Mouse (Mus musculus) embryo, embryonic 10 days (tissue): ENCODE measurements at regions not wholly inside any gene's neighbourhood (a gene's known extent, or its start where the extent isn't known, plus 50 kb on each side); places are given as distances from the start of the nearest gene placed in this dataset.

ENCODE experiments used
- DNase-seq: peaks from one replicate; pipeline ENCODE4 v3.0.0-alpha.2; 2015; ENCODE audit warnings: low spot score

DNA sequence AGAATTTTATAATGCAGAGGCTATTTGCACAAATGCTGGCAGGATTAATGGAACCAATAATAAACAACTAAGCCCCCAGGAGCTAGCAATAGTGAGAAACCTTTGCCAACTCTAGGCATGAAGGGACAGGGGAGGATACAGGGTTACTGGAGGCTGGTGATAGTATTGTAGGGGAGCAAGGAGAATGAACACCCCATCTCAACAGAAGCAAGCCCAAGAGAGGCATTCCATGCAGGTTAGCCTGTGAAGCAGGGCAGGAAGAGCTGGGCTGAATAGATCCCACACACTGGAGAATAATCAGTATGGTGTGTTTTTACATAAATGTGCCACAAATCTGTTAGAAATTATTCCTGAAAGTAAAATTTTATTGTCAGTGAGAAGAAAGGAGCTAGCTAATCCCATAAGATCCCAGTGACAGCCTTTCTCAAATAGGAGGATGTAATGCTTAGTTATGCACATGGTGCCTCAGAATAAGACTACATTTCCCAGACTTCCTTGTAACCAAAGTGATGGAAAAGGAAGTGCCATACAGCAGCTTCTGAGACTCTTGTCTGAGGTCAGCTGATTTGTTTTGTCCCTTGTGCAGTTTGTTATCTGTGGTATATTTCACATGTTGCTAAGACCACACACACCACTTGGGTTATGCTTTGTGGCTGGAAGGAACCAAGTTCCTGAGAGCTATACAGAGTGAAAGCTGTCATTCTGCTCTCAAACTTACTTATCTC, 111.1 kb downstream of the Ccdc71l start:
- DNase-seq = peak; percentile 13

DNA sequence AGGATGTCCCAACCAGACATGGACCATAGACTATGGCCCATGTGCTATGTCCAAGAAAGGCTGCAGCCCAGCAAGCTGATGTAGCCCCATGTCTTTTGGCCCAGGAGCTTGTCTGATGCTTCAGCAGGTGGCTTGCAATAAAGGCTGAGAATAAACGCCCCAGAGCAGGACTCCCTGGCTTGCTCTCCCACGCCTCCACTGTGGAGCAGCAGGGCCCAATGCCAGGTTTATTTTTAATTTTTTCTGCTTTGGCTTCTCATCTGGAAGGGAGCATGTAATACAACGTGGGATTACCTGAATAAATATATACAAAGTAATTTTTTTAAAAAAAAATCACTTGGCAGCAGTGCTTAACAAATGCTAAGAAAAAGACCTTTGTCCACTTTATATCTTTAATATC, 125.7 kb downstream of the Ccdc71l start:
- no peak for DNase-seq

DNA sequence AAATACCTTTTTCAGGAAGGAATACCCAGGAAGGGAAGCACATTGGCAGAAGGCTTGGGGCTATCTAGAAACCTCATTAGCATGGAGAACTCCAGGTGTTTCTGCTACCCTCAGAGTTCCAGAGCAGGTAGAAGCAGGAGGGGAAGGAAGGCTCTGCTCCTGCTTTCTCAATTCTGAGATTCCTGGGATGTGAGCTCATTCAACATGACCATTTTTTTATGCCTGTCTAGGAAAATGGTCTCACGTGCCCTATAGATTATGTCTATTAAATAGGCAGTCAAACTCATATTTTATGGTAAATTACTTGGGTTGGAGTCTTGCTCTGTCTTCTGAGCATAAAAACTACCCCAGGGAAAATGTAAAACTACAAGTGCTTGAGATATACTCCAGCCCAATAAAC, 130.2 kb downstream of the Ccdc71l start:
- DNase-seq = no peak

DNA sequence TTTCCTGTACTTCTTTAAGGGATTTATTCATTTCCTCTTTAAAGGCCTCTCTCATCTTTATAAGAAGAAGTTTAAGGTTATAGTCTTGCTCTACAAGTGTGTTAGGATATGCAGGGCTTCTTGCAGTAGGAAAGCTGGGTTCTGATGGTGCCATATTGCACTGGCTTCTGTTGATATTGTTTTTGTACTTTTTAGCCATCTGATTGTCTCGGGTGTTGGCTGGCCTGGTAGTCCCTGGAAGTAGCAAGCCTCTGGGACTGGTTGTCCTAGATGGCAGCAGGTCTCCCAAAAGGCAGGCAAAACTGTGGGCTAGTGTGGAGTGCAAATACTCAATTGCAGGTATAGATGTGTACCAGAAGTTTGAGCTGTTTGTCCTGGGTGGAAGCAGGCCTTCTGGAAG, 147.1 kb downstream of the Ccdc71l start:
- no peak for DNase-seq

DNA sequence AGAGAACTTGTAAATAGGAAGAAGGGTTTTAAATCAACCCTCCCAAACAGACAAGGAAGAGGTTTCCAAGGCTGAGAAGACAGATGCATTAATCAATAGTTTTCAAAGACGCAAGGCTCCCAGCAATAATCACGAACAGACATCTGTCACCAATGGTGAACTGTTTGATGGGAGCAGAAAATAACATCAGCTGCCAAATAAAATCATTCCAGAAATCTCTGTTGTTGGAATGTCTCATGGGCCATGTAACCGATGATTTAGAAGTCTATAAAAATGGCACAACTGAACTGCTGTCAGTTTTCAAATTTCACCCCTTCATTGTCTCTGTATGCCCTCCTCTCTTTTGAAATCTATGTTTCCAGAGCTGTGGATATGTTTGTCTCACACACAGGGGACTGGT, 152.7 kb downstream of the Ccdc71l start:
- DNase-seq = no peak

DNA sequence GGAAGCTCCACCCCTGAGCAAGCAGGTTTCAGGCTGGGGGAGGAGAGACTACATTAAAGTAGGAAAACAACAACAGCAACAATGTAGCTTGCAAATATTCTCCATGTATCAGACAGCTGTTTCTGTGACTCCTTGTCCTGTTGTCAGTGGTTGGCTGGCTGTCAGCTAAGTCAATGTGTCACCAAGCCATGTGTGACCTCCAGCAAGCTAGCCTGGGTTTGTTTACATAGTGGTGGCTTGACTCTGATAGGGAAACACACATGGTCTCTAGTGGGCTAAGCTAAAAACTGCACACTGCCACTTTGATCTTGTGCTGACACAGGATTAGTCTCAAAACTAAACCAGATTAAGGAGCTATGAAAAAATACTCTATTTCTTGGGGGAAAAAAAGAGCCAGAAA, 155.1 kb downstream of the Ccdc71l start:
- DNase-seq = peak; percentile 5

DNA sequence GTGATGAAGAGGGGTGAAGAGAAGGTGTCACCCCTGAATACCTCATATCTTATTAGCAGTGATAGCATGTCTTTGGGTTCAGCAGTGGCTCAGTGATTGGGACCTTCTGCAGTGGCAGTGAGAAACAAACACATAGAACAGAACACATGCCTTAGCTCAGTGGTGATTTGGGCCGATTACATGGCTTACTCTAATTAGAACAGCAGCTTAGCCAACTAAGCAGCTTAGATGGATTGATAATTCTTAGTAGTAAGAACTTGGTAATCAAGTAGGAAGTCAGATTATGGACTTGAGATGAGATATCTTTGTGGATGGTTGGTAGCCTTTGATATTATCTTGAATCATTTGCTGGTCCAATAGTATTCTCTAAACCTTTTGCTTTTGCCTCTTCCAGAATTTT, 167.0 kb downstream of the Ccdc71l start:
- no peak for DNase-seq

DNA sequence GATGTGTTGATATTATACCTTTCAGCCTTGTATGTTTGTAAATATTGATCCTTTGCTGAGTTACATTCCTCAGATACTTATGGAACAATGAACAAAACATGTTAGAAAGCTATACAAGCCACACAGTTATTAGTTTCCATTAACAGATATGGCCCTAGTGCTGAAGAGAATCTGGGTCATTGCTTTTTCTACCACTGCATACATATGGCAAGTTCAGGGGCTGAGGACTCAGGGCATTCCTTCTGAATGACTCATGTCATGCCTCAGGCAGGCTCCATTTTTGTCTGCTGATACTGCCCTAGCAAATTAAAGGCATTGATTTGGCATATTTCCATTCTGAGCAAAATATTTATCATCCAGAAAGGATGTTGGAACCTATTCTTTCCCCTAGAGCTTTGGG, 167.9 kb downstream of the Ccdc71l start:
- DNase-seq = no peak

DNA sequence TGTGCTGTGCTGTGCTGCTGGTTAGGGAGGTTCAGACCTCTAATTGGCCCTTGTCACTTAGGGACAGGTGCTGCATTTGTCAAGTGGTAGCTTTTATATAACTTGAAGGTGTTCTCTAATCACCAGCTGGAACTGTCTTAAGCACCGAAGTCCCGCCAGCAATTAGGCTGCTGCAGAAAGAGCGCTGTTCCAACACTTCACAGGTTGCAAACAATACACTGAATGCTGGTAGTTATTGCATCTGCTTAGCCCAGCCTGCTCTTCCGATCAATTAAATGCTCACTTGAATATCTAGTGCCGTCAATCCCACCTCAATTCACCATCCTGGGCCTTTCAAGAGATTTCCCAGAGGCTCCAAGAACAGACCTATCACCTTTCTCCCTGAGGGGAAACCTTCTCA, 175.3 kb downstream of the Ccdc71l start:
- no peak for DNase-seq

DNA sequence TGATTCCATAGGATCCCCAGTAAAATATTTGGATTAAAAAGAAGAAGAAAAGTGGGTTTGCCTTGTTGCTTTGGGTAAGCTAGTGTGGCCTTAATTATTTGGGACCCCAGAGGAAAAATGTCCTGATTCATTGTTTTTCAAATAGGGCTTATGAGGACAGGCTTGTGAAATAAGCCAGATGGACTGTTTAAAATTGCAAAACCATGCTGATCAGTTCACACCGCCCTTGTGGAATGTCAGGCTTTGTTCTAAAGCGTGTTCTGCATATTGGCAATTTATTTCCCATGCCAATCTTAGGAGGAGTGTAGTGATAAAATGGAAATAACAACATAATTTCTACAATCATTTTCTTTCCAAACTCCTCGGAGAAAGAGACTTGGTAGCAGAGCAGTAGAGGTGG, 189.3 kb downstream of the Ccdc71l start:
- DNase-seq = no peak

DNA sequence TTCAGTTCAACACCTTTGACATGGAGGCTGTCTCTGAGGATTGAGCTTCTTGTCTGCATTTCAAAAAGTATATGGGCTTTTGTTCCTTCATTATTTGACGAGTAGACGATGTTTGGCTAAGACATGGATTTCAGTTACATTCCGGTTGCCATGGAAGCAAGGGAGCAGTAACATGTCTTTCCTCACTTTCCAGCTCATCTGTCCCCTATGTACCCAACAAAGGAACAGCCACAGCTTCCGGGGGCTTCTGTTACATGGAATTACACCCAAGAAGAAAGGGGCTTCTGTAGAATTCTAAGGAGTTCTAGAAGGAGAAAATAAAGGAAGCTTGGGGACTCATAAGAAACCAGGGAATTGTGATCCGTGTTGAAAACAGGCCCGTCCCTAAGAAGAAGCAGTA, 202.8 kb downstream of the Ccdc71l start:
- no peak for DNase-seq

DNA sequence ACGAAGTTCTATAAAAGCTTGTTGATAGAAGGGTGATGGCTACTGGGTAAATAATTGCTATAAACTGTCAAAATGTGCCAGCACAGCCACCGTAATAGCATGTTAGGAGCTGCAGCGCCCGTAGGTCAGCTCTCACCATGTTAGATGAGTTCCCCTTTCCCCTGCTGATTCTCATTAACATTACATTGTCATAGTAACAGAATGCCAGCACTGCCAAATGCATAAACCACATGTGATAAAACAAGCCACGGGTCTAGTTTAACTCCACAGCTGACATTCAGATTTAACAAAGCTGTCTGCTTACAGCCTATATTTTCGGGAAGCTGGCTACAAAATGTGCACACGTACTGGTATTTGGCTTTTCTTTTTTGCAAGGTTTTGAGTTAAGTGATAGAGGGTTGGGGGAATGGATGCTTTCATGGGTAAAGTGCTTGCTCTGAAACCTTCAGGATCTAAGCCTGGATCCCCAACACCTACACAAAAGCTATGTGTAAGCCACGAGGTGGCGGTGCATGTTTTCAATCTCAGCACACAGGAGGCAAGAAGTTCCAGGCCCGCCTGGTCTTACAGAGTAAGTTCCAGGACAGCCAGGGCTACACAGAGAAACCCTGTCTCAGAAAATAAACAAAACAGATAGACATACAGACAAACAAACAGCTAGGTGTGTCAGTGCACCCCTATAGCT, 217.1 kb upstream of the Nampt start:
- no peak for DNase-seq

DNA sequence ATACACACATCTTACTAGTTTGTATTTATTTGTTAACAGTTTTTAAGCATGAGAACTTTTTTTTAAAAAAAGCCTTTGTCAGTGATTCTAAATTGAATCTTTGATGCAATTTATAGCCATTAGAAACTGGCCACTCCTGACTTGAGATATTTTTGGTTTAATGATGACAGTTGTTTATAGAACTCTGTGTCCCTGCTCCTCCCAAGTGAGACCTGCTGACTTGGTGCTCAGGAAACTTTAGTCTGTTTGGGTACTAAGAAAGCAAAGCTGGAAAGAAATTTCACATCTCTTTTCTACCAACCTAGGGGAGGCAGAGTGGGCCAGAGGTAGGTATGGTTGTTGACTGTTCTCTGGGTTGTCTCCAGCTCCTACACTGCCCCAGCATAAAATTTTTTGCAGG, 214.0 kb upstream of the Nampt start:
- no peak for DNase-seq

DNA sequence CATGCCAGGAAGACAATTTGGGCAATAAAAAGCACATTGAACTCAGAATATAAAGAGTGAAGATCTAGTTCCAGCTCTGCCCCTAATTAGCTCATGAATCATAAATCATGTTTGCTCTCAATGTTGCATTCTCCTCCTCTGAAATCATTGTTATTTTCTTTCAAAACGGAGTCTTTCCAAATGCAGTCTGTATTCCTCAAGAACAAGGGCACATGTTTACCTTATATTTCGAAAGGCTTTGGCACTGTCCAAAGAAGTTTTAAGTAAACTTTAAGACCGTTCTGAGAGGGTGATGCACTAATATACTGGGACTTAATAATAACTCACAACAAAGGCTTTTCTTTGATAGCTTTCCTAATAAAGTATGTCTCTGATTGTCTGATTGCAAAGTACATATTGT, 204.3 kb upstream of the Nampt start:
- no peak for DNase-seq

DNA sequence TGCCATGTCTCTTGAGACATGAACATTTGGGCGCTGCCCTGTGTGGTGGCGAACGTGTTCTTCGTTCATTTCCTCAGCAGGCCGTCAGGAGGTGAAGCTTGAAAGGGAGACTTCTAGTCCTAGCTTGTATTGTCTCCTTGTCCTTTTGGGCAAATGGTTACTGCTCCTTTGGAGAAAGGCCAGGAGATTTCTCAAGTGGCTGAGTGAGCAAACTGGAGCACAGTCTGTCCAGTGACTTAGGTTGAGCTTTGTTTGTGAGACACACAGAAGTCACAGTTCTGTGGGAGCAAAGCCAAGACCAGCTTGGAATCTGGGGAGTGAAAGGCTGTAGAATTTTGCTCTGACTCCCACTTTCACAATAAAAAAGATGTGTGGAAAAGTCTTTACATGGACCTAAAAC, 203.3 kb upstream of the Nampt start:
- DNase-seq = no peak

DNA sequence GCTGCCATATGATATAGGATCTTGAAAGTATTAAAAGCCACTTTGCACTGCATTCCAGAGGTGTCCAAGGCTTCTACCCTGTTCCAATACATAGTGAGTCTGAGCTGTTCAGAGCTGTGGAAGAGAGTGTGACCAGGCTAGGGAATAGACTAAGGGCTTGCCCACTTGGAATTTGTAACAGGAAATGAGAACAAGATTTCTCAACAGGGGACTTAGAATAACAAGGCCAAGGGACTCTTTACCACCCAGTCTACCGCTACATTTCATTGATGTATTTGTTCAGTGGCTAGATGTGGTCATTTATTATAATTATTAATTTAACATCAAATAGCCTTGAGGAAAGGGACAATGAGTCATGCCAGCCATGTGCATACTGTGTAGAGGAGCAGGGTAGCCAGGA, 202.3 kb upstream of the Nampt start:
- no peak for DNase-seq

DNA sequence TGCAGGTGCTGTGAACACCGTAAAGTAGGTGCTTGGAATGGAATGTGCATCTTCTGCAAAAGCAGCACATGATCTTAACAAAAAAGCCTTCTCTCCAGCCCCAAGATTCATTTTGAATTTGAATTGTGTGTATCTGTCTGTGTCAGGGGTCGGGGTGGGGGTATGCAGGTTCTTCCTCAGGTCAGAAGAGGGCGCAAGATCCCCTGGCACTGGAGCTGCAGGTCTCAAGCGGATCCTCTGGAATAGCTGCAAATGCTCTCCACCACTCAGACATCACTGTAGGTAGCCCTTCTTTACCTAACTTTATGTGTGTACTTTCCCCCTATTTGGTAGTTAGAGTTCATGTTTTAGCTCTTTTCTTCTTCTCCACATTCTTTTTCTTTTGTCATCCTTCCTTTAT, 199.5 kb upstream of the Nampt start:
- DNase-seq = no peak

DNA sequence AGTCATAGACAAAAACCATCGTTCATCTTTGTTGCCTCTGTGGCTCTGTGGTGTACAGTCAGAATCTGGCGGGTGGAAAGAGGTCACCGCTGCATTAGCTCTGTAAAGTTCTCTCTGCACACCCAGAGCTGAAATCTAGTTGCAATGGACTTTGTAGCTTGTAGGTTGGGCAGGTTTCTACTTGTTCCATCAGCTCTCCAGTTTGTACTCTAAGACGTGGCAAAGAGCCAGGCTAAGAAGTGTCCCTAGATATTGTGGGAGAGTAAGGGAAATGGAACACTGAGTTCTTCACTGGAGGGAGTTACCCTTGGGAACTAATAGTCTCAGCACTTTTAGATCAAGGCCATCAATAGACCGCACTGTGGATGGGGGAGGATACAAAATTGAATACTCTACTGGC, 197.6 kb upstream of the Nampt start:
- no peak for DNase-seq

DNA sequence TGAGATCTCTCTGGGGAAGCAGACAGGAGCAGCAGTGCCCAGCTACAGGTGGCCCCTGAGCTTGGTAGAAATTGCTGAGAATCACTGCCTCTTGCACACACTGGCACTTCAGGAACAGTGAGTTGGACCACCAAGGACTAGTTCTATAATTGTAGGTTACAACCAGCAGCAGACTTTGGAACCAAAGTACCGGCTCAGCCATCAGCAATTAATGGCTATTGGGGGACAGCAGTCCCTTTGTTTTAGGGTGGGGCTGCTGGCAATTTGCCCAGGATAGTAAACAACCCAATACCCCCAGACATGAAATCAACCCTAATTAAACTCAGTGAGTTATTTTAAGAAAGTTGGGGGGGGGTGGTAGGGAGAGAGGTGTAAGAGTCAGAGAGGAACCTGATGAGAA, 190.8 kb upstream of the Nampt start:
- no peak for DNase-seq

DNA sequence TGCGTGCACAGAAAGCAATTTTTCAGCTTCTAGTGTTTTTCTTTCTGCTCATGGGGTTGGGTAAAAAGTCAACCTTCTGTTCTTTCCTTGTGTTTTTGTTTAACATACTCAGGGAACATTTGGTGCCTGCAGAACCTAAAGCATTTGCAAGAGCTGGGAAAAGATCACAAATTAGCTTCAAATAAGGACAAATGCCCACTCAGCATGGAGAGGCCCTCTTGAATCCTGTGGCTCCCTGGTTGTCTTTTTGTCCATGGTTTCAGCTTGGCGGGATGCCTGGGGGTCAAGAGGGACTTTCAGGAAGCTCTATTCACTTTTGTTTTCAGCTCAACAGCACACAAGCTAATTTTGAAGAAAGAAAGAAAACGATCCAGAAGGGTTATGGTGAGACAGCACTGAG, 186.4 kb upstream of the Nampt start:
- no peak for DNase-seq

DNA sequence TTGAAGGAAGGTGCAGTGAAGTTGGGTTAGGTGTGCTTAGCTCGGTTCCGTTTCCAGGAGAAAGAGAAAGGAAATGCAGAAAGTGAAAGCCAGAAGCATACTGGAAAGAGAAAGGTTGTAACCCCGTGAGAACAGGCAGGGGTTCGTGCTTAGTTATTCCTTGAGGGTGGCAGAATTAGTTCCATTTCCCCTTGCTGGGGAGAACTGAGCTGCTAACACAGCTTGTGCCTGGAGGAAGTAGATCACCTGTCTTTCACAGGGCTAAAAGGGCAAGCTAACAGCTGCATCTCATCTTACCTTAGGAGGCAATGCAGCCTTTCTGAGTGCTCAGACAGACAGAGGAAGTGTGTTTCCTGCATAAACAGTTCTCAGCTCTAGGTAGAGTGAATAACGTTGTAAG, 184.3 kb upstream of the Nampt start:
- no peak for DNase-seq

DNA sequence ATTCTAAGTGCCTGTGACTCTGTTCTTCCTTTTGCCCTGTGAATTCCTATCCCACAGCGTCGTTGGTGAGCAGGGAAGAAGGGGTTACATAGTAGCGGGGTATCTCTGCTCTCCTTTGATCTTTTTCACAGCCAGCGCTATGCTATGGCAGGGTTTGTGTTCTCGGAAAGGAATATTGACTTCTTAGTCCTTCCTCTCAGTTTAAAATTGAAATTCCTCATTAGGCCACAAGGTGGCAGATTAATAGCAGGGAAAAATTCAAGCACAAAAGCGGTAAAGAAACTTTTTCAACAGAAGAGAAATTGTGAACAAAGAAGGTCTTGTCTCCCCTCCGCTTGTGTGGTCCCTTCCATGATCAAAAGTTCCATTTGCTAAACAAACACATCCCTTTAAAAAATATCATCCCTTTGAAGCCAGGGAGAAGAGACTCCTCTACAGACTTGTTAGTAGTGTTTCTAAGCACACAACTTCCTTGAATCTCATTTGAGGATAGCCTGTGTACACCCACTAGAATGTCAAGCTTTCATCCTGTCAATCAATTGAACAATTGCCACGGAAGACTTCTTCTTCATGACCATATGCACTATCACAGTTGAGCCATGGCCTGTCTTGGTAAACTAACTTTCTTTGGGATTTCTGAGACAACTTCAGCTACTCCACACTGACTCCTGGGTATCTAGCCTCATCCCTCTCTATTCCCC, 181.8 kb upstream of the Nampt start:
- DNase-seq = peak; percentile 61

DNA sequence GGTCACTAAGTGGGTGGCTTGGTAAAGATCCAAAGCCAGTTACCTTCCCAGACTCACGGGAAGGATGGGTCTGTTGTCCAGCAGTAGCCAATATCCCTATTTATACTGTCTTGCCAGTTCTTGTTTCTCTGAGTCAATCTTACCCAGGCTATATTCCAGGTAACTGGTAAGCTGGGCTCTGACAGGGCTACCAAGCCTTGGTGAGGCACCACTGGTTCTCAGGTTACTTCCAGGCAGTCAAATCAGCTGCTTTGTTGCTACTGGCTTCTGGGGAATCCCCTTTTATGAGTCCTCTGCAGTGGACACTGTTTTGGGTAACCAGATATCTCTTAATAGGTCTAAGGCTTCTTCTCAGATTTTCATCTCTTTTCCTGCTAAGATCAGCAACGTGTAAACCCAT, 178.8 kb upstream of the Nampt start:
- no peak for DNase-seq

DNA sequence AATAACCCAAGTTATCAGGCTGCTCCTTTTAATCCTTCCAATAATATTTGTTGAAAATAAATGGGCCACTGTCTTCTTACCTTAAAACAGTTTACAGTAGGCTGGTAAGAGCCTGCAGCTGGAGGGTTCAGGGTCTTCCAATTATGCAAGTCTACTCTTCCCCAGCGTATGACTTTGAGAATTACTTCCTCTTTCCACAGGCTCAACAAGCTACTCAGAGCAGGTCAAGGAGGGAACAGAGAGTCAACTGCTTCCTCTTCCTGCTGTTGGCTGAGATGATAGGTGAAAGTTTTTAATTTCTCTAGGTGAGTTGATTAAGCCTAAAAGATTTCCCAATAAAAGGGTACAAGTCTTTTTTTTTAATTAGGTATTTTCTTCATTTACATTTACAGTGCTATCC, 176.9 kb upstream of the Nampt start:
- no peak for DNase-seq
